Mouse (Mus musculus) adipose tissue, adult 10 weeks (tissue): ENCODE measurements around the gene Tom1. TPM values are rescaled to one million over a fixed set of nuclear protein-coding genes. Genes with fewer than 3 reads are reported as not detected.

Experiments
- polyA plus RNA-seq: library from polyadenylated mRNA; stranded (reverse); fragments of 350-450 nt; fragmentation: Illumina TruSeq; extraction: RNeasy Lipid Tissue Mini Kit (QIAGEN cat#74804); gene quantifications from one replicate; pipeline ENCODE4 v1.2.3, GENCODE M21; 2014; ENCODE audit warnings: low read depth, low replicate concordance

Gene Tom1
- polyA plus RNA-seq: 32.5 TPM

GRCm38 (mm10) chr8:75033511-75034243, at the start of gene Tom1:
TSS of gene Tom1 (plus strand) at chr8:75033705.

DNA sequence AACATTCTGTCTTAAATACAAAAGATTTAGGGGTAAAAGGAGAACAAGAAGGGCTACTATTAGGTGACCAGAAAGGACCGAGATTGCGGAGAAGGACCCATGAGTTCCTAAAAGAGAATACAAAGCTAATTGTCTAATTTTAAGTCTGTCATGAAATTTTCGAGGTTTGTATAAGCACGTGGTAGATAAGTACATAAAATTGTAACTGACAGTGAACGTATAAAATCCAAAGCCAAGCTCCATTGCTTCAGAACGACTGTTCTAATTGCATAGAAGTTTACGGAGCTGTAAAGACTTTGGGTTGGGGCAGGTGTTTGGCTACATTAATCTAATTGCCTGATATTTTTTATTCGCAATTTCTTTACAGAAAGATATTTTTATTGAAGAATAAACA, 40.4 kb upstream of the Tom1 start, which contains the start of gene Hmgxb4:
TSS of gene Hmgxb4 (plus strand) at position 276 of the 394 bp plus-strand sequence.

DNA sequence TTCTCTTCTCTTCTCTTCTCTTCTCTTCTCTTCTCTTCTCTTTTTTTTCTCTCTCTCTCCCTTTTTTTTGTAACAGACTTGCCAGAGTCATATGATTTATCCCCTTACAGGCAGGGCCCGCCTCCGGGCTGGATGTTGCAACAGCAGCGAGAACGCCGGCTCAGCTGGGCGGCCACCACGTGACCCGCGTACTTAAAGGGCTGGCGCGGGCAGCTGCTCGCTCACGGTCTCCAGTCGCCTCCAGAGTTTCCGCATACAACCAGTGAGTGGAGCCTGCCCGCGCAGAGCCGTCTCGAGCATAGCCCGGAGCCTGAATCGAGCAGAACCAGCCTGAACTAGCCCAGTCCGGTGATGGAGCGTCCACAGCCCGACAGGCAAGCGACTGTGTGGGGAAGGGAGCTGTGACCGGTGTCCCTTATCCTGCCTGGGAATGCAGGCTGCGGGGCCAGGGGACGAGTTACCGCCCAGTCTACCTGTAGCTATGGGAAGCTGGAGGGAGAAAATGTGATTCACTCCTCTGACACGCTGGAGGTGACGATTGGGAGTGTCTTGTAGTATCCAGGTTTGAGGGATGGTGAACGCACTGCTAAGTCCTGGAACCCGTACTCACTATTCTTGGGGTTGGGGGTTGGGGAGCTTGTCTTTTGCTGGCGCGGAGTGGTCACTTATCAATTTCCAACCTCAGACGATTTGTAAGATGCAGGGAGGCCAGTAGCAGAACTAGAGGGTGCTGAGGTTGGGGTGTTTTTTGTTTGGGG, 60.1 kb downstream of the Tom1 start, which contains the start of gene Hmox1:
TSS of gene Hmox1 (plus strand) at position 223 of the 758 bp plus-strand sequence.

GRCm38 (mm10) chr8:75109236-75109967, 75.9 kb downstream of the Tom1 start, which contains the start of gene Mcm5:
TSS of gene Mcm5 (plus strand) at chr8:75109569.

Other genes starting within 250 kb of the Tom1 start
- gene Isx, start 160.5 kb upstream of the Tom1 start, polyA plus RNA-seq: not detected
- gene Hmgxb4, start 40.3 kb upstream of the Tom1 start, polyA plus RNA-seq: 15.1 TPM
- 22.6 TPM for gene Hmox1, start 59.9 kb downstream of the Tom1 start, polyA plus RNA-seq
- gene Mcm5, start 75.9 kb downstream of the Tom1 start, polyA plus RNA-seq: 5.9 TPM
- 5.6 TPM for gene Rasd2, start 180.2 kb downstream of the Tom1 start, polyA plus RNA-seq